Mouse (Mus musculus) liver, postnatal 0 days (tissue): Measurements from ENCODE around the gene Lsp1.

Source experiments
- CTCF ChIP-seq: sonication (generic); IDR thresholded peaks from 2 replicates; pipeline ENCODE4 v1.5.1; 2016; ENCODE audit warnings: antibody characterized with exemption, low read depth
- EP300 ChIP-seq: IDR thresholded peaks from 2 replicates; pipeline ENCODE4 v1.6.1; 2016; ENCODE audit warnings: antibody characterized with exemption, low read depth, mild to moderate bottlenecking

- no peak for TF ChIP-seq CTCF
- no peak for TF ChIP-seq EP300
Observed at GRCm38 (mm10) chr7:142538291-142538690, 77.7 kb downstream of the Lsp1 start.
